Mouse (Mus musculus): Measurements from ENCODE around the gene Wfdc1.

- TF ChIP-seq ZC3H11A (IDR thresholded peaks at IDR 0.05; ENCODE audit: borderline replicate concordance, low read depth, low read length), result no peak
- no peak for TF ChIP-seq MAFK (IDR thresholded peaks at IDR 0.05; ENCODE audit: insufficient read depth, low read depth, low read length)
Measured at GRCm38 (mm10) chr8:119624916-119625315, 41.2 kb upstream of the Wfdc1 start.
